Mouse (Mus musculus) small intestine, adult 2 months (tissue): ENCODE measurements at regions not wholly inside any gene's neighbourhood (a gene's known extent, or its start where the extent isn't known, plus 50 kb on each side); places are given as distances from the start of the nearest gene placed in this dataset.

Experiments used
- H3K27ac ChIP-seq: fragments of 200-500 bp; 2 replicates; pipeline ENCODE4 v1.5.1; 2012; ENCODE audit warnings: low read depth, low read length, control low read depth, inconsistent platforms; ENCODE audit not compliant: insufficient read depth
- H3K27me3 ChIP-seq: fragments of 200-500 bp; 2 replicates; pipeline ENCODE4 v1.6.1; 2012; ENCODE audit warnings: mild to moderate bottlenecking, moderate library complexity, low read length, inconsistent platforms; ENCODE audit not compliant: control insufficient read depth, insufficient read depth
- H3K36me3 ChIP-seq: fragments of 200-500 bp; 2 replicates; pipeline ENCODE4 v1.6.1; 2012; ENCODE audit warnings: mild to moderate bottlenecking, low read length, control low read depth, inconsistent platforms; ENCODE audit not compliant: control insufficient read depth, insufficient read depth
- H3K4me1 ChIP-seq: fragments of 200-500 bp; 2 replicates; pipeline ENCODE4 v1.6.1; 2012; ENCODE audit warnings: low read length, inconsistent platforms, mixed read lengths; ENCODE audit not compliant: control insufficient read depth, insufficient read depth, insufficient read length
- H3K4me3 ChIP-seq: fragments of 200-500 bp; 2 replicates; pipeline ENCODE4 v1.5.1; 2012; ENCODE audit warnings: low read depth, mild to moderate bottlenecking, control low read depth, inconsistent platforms, low read length, moderate library complexity
- CTCF ChIP-seq: fragments of 200-500 bp; IDR thresholded peaks from 2 replicates; pipeline ENCODE4 v1.5.1; 2012; ENCODE audit warnings: low read depth, mild to moderate bottlenecking, control low read depth, inconsistent platforms, low read length, moderate library complexity, mixed read lengths; ENCODE audit not compliant: insufficient replicate concordance, insufficient read length; ENCODE audit errors: extremely low read depth
- POLR2A ChIP-seq: fragments of 200-500 bp; IDR thresholded peaks from 2 replicates; pipeline ENCODE4 v1.6.1; 2012; ENCODE audit warnings: low read depth, mild to moderate bottlenecking, control low read depth, inconsistent platforms, low read length, moderate library complexity
- WGBS: fragments of 180-500 bp; shearing (Covaris S2); methylation state at CpG from one replicate; pipeline ENCODE4 v1.1.7; 2018; 5-methylcytosine and 5-hydroxymethylcytosine counted together

DNA sequence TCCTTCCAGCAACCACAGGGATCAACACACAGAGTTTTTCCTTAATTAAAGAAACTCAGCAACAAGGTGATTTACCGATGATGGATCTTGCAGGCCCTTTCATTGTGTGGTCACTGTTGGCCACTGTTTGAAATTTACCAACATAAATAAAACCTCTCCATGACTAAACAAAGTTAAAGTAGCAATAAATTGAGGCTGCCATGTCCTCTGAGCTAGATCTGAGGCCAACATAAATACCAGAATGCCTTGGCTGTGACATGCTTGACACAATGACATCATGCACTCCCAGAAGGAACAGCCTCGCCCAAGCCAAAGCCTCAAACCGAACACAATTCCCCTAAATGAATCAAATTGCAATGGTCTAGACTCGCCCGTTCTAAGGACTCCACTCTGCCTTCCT, 186.8 kb upstream of the Spred2 start:
- no peak overlapping the region for H3K4me3 ChIP-seq
- H3K27me3 ChIP-seq, result no peaks in the 10 kb centered on the region
- peaks cover 4% of the 10 kb centered on the region; the same call in 1 of the 2 replicates for H3K4me1 ChIP-seq
- 34% methylated on average over 5 of the region's 5 CpGs for WGBS
- H3K27ac ChIP-seq, result no peak overlapping the region
- TF ChIP-seq POLR2A (no peak), CTCF (no peak)
- H3K36me3 ChIP-seq, result no peaks in the 10 kb centered on the region

DNA sequence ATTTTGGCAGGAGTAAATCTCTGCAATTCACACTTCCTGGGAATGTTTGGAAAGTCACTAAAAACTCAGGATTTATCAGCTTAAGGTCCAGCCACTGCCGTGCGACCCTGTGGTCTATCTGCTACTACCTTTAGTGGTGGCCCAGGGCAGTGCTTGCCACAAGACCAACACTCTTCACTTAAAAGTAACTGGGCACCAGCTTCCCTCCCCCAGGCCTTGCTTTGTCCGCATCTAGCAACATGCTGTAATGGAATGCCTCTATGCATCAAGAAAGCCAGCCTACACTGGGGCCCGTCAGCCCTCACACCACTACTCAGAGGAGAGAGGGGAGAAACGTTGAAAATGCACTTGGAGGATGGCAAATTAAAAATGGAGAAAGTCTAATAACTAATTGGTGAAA, 186.4 kb upstream of the Spred2 start:
- WGBS, result 67% methylated on average over 5 of the region's 5 CpGs
- no peaks in the 10 kb centered on the region for H3K36me3 ChIP-seq
- no peak overlapping the region for H3K27ac ChIP-seq
- no peak overlapping the region for H3K4me3 ChIP-seq
- no peaks in the 10 kb centered on the region for H3K27me3 ChIP-seq
- H3K4me1 ChIP-seq, result peaks cover 4% of the 10 kb centered on the region; the same call in 1 of the 2 replicates
- no peak for TF ChIP-seq POLR2A
- no peak for TF ChIP-seq CTCF

DNA sequence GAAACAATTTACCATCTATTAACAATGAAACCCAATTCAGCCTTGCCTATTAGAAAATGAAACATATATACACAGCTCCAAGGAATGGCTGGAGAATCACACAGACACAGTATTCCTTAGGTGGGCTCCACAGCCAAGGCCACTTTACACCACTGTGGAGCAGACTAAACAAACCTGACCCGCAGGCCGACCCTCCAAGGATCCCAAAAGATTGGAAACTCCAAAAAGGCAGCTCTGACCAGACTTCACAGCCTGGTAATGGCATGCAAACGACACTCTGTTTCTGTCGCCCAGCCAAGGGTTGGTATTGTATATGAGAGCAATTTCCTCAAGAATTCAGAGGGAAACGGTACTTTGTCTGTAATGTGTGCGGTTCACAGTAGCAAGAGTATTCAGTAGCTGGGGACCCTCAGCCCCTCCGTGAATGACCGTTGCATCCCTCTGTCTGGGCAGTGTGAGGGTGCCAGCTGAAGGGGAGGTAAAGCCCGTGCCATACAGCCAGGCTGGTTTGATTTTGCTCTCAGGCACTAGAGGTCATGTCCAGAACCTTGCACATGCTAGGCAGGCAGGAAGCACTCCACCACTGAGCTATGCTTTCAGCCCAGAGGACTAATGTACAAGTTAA, 184.5 kb upstream of the Spred2 start:
- H3K36me3 ChIP-seq, result no peaks in the 10 kb centered on the region
- H3K27me3 ChIP-seq, result no peaks in the 10 kb centered on the region
- no peak overlapping the region for H3K4me3 ChIP-seq
- no peak overlapping the region for H3K27ac ChIP-seq
- TF ChIP-seq CTCF, result no peak
- TF ChIP-seq POLR2A, result no peak
- H3K4me1 ChIP-seq, result peaks cover 4% of the 10 kb centered on the region; the same call in 1 of the 2 replicates
- 67% methylated on average over 9 of the region's 9 CpGs for WGBS

DNA sequence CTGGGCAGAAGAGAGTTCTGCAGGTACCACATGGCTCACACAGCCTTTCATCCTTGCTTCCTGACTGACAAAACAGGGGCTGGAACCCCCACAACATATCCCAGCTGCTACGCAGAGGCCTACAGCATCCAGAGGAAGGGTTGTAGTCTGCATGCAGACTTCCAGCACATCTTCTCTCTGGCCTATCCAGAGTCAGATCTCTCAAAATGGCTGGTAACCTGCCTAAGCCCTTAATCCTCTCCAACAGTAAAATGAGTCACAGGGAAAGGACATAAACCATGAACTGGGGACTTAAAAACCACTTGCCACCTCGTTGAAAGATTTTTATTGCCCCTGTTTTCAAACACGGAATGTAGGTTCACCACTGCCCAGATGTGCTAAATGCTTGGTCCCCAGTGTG, 183.6 kb upstream of the Spred2 start:
- WGBS, result 53% methylated on average over 3 of the region's 3 CpGs

DNA sequence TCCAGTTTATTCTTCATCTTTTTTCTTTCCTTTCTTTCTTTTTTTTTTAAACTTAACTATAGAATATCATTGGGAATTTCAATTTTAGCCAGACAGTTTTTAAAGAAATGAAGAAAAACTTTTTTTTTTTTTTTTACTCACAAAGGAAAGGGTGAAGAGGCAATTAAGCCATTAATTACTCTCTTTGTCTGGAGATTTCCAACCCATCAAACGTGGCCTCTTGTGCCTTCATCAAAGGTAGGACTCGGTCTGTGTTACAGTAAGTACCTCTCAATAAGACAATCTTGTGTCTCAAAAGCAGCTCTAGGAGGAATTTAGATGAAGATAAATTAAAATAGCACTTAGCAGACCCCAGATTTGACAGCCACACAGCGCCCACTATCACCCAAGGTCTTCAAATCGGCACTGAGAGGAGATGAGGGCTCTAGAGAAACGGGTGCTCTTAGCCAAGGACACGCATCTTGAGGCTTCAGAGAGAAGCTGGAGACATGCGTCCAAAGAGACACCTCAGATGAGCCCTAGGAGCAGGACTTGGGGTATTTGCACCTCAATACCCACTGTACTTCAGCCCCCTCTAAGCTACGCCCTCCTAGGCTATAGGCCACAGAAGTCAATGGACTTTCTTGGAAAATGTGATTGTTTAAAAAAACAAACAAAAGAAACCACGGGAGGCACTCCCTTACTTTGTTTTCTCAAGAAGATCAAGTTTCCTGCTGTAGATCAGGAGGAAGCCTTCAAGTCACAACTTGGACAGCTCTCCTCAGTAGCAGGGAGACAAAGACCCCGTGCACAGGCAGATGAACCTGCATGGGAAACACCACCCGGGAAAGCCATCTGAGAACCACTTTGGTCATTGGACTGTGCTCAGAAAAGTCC, 176.8 kb upstream of the Spred2 start:
- 56% methylated on average over 11 of the region's 11 CpGs for WGBS
- no peak overlapping the region for H3K4me3 ChIP-seq
- H3K36me3 ChIP-seq, result no peaks in the 10 kb centered on the region
- TF ChIP-seq POLR2A (no peak), CTCF (no peak)
- no peak overlapping the region for H3K27ac ChIP-seq
- no peaks in the 10 kb centered on the region for H3K4me1 ChIP-seq
- H3K27me3 ChIP-seq, result no peaks in the 10 kb centered on the region

More for the DNA sequence above, 183.6 kb upstream of the Spred2 start:
- Histone ChIP-seq H3K27ac (no peak overlapping the region), H3K36me3 (no peaks in the 10 kb centered on the region), H3K4me1 (peaks cover 4% of the 10 kb centered on the region; the same call in 1 of the 2 replicates), H3K27me3 (no peaks in the 10 kb centered on the region), H3K4me3 (no peak overlapping the region)
- no peak for TF ChIP-seq CTCF
- TF ChIP-seq POLR2A, result no peak

DNA sequence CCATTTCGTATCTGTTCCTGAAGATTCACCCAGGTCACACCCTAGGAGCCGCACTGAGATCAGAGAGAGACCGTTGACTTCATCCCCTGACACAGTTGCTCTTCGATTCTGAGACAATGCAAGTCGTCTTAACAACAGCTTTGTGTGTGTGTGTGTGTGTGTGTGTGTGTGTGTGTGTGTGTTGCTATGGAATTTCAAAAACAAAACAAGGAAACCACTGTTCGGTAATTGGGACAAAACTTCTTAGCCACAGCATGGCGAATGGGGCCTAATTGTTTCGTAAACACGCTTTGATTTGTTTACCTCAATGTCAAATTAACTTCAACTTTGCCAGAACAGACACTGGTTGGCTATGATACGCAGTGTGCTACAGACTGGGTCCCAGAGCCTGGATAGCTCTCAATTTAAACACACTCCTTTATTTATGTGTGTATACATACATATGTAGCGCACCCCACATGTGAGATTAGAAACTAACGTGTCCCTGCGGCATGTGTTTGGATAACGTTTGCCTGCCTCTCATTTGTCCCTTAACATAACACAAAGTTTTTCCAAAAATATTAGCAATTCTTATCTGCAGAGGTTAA, 176.1 kb upstream of the Spred2 start:
- TF ChIP-seq CTCF (no peak), POLR2A (no peak)
- Histone ChIP-seq H3K4me3 (no peak overlapping the region), H3K27me3 (no peaks in the 10 kb centered on the region), H3K36me3 (no peaks in the 10 kb centered on the region), H3K27ac (no peak overlapping the region), H3K4me1 (no peaks in the 10 kb centered on the region)
- 54% methylated on average over 14 of the region's 14 CpGs for WGBS

DNA sequence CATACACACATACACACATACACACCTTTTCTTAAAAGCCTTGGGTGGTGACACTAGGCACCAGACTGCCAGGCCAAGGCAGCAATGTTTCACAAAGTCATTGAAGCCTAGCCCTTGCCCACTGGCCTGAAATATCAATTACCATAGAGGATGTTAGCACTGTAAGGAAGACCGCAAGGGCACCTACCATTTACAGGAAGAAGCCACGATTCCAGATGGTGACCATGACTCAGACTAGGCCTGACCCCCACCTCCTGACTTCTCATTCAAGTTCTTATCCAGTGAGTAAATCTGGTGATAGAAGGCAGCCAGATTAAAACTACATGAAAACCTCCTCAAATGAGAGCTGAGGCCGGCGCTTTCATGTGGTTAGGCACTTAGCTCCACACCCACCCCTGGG, 165.3 kb upstream of the Spred2 start:
- TF ChIP-seq POLR2A, result no peak
- TF ChIP-seq CTCF, result no peak
- Histone ChIP-seq H3K36me3 (no peaks in the 10 kb centered on the region), H3K4me3 (no peak overlapping the region), H3K27ac (no peak overlapping the region), H3K4me1 (no peaks in the 10 kb centered on the region), H3K27me3 (no peaks in the 10 kb centered on the region)
- WGBS, result 84% methylated on average over 4 of the region's 4 CpGs
